Mouse (Mus musculus): ENCODE measurements around the gene Taar7e. TPM values are rescaled to one million over a fixed set of nuclear protein-coding genes. Genes with fewer than 3 reads are reported as not detected.

Taar7e gene
- polyA plus RNA-seq, 2 experiments = not detected

DNA sequence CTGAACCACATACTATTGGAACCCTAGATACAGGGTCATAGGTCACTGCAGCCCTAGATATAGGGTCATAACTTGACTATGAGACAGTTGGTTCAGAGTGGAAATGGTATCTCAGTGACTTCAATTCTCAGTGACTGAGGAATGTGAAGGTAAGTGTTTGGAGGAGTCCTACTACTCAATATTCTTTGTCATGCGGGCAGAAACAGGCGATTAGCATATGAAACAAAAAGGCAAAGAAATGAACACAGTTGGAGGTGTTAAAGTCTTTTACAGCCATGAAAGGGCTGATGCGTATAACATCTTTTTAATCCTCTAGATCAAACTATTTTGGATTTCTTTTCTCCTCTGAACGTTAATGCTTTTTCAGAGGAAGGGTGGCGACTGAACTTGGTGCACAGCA, 48.5 kb downstream of the Taar7e start:
- H3K36me3 ChIP-seq (replicated peaks; ENCODE audit: control insufficient read depth, insufficient read depth, low read depth) = no peaks in the 10 kb centered on the region
- H3K4me2 ChIP-seq (ENCODE audit: low read depth) = no peak overlapping the region
- H3K27ac ChIP-seq = no peak overlapping the region
- ATAC-seq (ENCODE audit: insufficient read depth) = no peak
- H3K9me3 ChIP-seq (ENCODE audit: control insufficient read depth, low read length) = no peaks in the 10 kb centered on the region
- no peaks in the 10 kb centered on the region for H3K27me3 ChIP-seq (ENCODE audit: control insufficient read depth, insufficient read depth, low read length)
- DNase-seq (ENCODE audit: low read depth in 3 of 3, low spot score in 3 of 3) = no peak
- WGBS (ENCODE audit: insufficient replicate concordance) = 60% methylated on average over 5 of the region's 5 CpGs
- H3K4me3 ChIP-seq (ENCODE audit: insufficient read depth in 1 of 2, low read depth in 2 of 2, low read length in 2 of 2) = no peak overlapping the region
- peaks cover 0 to 9% of the 10 kb centered on the region in 2 experiments; a peak in 2 of 4 replicates for H3K4me1 ChIP-seq (replicated peaks; ENCODE audit: control insufficient read depth in 2 of 2, insufficient read depth in 2 of 2, low read length in 1 of 2)
- TF ChIP-seq CTCF (IDR thresholded peaks at IDR 0.05; ENCODE audit: low read depth) = no peak
- TF ChIP-seq EP300 (IDR thresholded peaks at IDR 0.05; ENCODE audit: low read depth) = no peak
- H3K9ac ChIP-seq (replicated peaks) = no peak overlapping the region

DNA sequence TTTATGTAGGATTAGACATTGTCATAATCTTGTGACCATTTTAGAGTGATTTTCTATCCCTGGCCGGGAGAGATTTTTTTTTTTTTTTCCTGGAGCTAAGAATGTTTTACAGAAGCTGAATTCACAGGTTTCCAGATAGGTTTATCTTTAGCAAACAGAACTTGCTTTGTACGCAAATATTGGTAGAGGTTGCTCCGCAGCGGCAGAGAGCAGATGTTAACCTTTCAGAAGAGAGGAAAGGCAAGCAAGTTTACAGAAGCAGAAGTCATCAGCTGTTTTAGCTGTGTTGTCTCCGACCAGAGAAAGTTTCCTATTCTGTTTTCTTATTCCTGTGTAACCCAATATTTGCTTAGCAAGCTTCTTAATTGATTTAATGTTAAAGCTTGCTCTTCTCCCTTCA, 49.1 kb downstream of the Taar7e start:
- Histone ChIP-seq H3K9me3 (ENCODE audit: control insufficient read depth, low read length) (no peaks in the 10 kb centered on the region), H3K4me2 (ENCODE audit: low read depth) (no peak overlapping the region), H3K27me3 (ENCODE audit: control insufficient read depth, insufficient read depth, low read length) (no peaks in the 10 kb centered on the region), H3K36me3 (replicated peaks; ENCODE audit: control insufficient read depth, insufficient read depth, low read depth) (no peaks in the 10 kb centered on the region), H3K4me3 (ENCODE audit: insufficient read depth in 1 of 2, low read depth in 2 of 2, low read length in 2 of 2) (no peak overlapping the region), H3K4me1 (replicated peaks; ENCODE audit: control insufficient read depth in 2 of 2, insufficient read depth in 2 of 2, low read length in 1 of 2) (peaks cover 0 to 9% of the 10 kb centered on the region in 2 experiments; a peak in 2 of 4 replicates), H3K9ac (replicated peaks) (no peak overlapping the region), H3K27ac (no peak overlapping the region)
- DNase-seq (ENCODE audit: low read depth in 3 of 3, low spot score in 3 of 3) (no peak), ATAC-seq (ENCODE audit: insufficient read depth) (no peak)
- WGBS (ENCODE audit: insufficient replicate concordance) = 34% methylated on average over 5 of the region's 5 CpGs
- TF ChIP-seq EP300 (IDR thresholded peaks at IDR 0.05; ENCODE audit: low read depth) = no peak
- TF ChIP-seq CTCF (IDR thresholded peaks at IDR 0.05; ENCODE audit: low read depth) = no peak

DNA sequence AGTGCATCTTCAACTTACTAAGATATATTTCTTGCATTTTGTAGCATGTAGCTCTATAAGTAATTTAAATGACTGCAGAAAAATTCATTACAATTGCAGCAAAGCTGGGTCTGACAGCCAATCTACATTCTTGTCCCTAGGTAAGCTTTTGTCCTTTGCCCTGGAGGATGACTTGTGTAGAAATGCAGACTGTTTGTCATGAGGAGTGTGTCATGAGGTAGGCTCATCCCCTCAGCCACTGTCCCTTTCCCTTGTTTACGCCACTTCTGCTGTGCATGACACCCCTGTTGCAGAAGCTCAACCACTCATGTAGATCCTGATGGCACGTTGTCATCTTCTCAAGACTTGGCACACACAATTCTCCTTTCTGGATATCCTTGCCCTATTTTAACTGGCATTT, 49.8 kb downstream of the Taar7e start:
- ATAC-seq (ENCODE audit: insufficient read depth) (no peak), DNase-seq (ENCODE audit: low read depth in 3 of 3, low spot score in 3 of 3) (no peak)
- Histone ChIP-seq H3K9me3 (ENCODE audit: control insufficient read depth, low read length) (no peaks in the 10 kb centered on the region), H3K36me3 (replicated peaks; ENCODE audit: control insufficient read depth, insufficient read depth, low read depth) (no peaks in the 10 kb centered on the region), H3K4me2 (ENCODE audit: low read depth) (no peak overlapping the region), H3K27ac (no peak overlapping the region), H3K4me3 (ENCODE audit: insufficient read depth in 1 of 2, low read depth in 2 of 2, low read length in 2 of 2) (no peak overlapping the region), H3K27me3 (ENCODE audit: control insufficient read depth, insufficient read depth, low read length) (no peaks in the 10 kb centered on the region), H3K4me1 (replicated peaks; ENCODE audit: control insufficient read depth in 2 of 2, insufficient read depth in 2 of 2, low read length in 1 of 2) (peaks cover 0 to 9% of the 10 kb centered on the region in 2 experiments; a peak in 2 of 4 replicates), H3K9ac (replicated peaks) (no peak overlapping the region)
- TF ChIP-seq EP300 (IDR thresholded peaks at IDR 0.05; ENCODE audit: low read depth) (no peak), CTCF (IDR thresholded peaks at IDR 0.05; ENCODE audit: low read depth) (no peak)
- WGBS (ENCODE audit: insufficient replicate concordance) = 51% methylated on average over 2 of the region's 2 CpGs

Other genes starting within 250 kb of the Taar7e start
- gene Slc18b1, start 240.6 kb upstream of the Taar7e start, polyA plus RNA-seq (2012; rRNA removed) = 1.9 TPM in 2 replicates
- gene Slc18b1, start 240.6 kb upstream of the Taar7e start, polyA plus RNA-seq (2014; fragmentation: Nextera tagmentation; extraction: Ambion mirVana) = 1.8 and 2.2 TPM in 2 replicates
- 0.34 and 0.59 TPM in 2 replicates for gene Vnn3, start 186.2 kb upstream of the Taar7e start, polyA plus RNA-seq (2012; rRNA removed)
- gene Vnn3, start 186.2 kb upstream of the Taar7e start, polyA plus RNA-seq (2014; fragmentation: Nextera tagmentation; extraction: Ambion mirVana) = 0.86 and 1.1 TPM in 2 replicates
- 0.76 and 1.2 TPM in 2 replicates for gene Vnn1, start 142.9 kb upstream of the Taar7e start, polyA plus RNA-seq (2012; rRNA removed)
- 1.2 and 1.7 TPM in 2 replicates for gene Vnn1, start 142.9 kb upstream of the Taar7e start, polyA plus RNA-seq (2014; fragmentation: Nextera tagmentation; extraction: Ambion mirVana)
- not detected in 2 replicates for gene Taar1, start 117.3 kb upstream of the Taar7e start, polyA plus RNA-seq (2012; rRNA removed)
- not detected in 2 replicates for gene Taar1, start 117.3 kb upstream of the Taar7e start, polyA plus RNA-seq (2014; fragmentation: Nextera tagmentation; extraction: Ambion mirVana)
- gene Taar2, start 99.0 kb upstream of the Taar7e start, polyA plus RNA-seq (2012; rRNA removed) = not detected in 2 replicates
- not detected in 2 replicates for gene Taar2, start 99.0 kb upstream of the Taar7e start, polyA plus RNA-seq (2014; fragmentation: Nextera tagmentation; extraction: Ambion mirVana)
- not detected in 2 replicates for gene Taar3, start 88.1 kb upstream of the Taar7e start, polyA plus RNA-seq (2012; rRNA removed)
- gene Taar3, start 88.1 kb upstream of the Taar7e start, polyA plus RNA-seq (2014; fragmentation: Nextera tagmentation; extraction: Ambion mirVana) = not detected in 2 replicates
- gene Taar4, start 77.1 kb upstream of the Taar7e start, polyA plus RNA-seq (2012; rRNA removed) = not detected in 2 replicates
- not detected in 2 replicates for gene Taar4, start 77.1 kb upstream of the Taar7e start, polyA plus RNA-seq (2014; fragmentation: Nextera tagmentation; extraction: Ambion mirVana)
- gene Taar5, start 66.9 kb upstream of the Taar7e start, polyA plus RNA-seq (2012; rRNA removed) = not detected in 2 replicates
- gene Taar5, start 66.9 kb upstream of the Taar7e start, polyA plus RNA-seq (2014; fragmentation: Nextera tagmentation; extraction: Ambion mirVana) = not detected in 2 replicates
- not detected in 2 replicates for gene Taar6, start 52.0 kb upstream of the Taar7e start, polyA plus RNA-seq (2012; rRNA removed)
- not detected in 2 replicates for gene Taar6, start 52.0 kb upstream of the Taar7e start, polyA plus RNA-seq (2014; fragmentation: Nextera tagmentation; extraction: Ambion mirVana)
- not detected in 2 replicates for gene Taar7a, start 44.1 kb upstream of the Taar7e start, polyA plus RNA-seq (2012; rRNA removed)
- gene Taar7a, start 44.1 kb upstream of the Taar7e start, polyA plus RNA-seq (2014; fragmentation: Nextera tagmentation; extraction: Ambion mirVana) = not detected in 2 replicates
- not detected in 2 replicates for gene Taar7b, start 37.7 kb upstream of the Taar7e start, polyA plus RNA-seq (2012; rRNA removed)
- gene Taar7b, start 37.7 kb upstream of the Taar7e start, polyA plus RNA-seq (2014; fragmentation: Nextera tagmentation; extraction: Ambion mirVana) = not detected in 2 replicates
- gene Taar7d, start 10.4 kb upstream of the Taar7e start, polyA plus RNA-seq (2012; rRNA removed) = 0.05 TPM in 1 of 2 replicates, not detected in the other
- not detected in 2 replicates for gene Taar7d, start 10.4 kb upstream of the Taar7e start, polyA plus RNA-seq (2014; fragmentation: Nextera tagmentation; extraction: Ambion mirVana)
- not detected in 2 replicates for gene Taar7f, start 11.9 kb downstream of the Taar7e start, polyA plus RNA-seq (2012; rRNA removed)
- not detected in 2 replicates for gene Taar7f, start 11.9 kb downstream of the Taar7e start, polyA plus RNA-seq (2014; fragmentation: Nextera tagmentation; extraction: Ambion mirVana)
- not detected in 2 replicates for gene Taar8a, start 38.9 kb downstream of the Taar7e start, polyA plus RNA-seq (2012; rRNA removed)
- gene Taar8a, start 38.9 kb downstream of the Taar7e start, polyA plus RNA-seq (2014; fragmentation: Nextera tagmentation; extraction: Ambion mirVana) = not detected in 2 replicates
- not detected in 2 replicates for gene Taar8b, start 54.7 kb downstream of the Taar7e start, polyA plus RNA-seq (2012; rRNA removed)
- not detected in 2 replicates for gene Taar8b, start 54.7 kb downstream of the Taar7e start, polyA plus RNA-seq (2014; fragmentation: Nextera tagmentation; extraction: Ambion mirVana)
- gene Taar8c, start 64.3 kb downstream of the Taar7e start, polyA plus RNA-seq (2012; rRNA removed) = not detected in 2 replicates
- gene Taar8c, start 64.3 kb downstream of the Taar7e start, polyA plus RNA-seq (2014; fragmentation: Nextera tagmentation; extraction: Ambion mirVana) = not detected in 2 replicates
- gene Taar9, start 71.9 kb downstream of the Taar7e start, polyA plus RNA-seq (2012; rRNA removed) = not detected in 2 replicates
- gene Taar9, start 71.9 kb downstream of the Taar7e start, polyA plus RNA-seq (2014; fragmentation: Nextera tagmentation; extraction: Ambion mirVana) = not detected in 2 replicates
- gene Stx7, start 111.7 kb downstream of the Taar7e start, polyA plus RNA-seq (2012; rRNA removed) = 8.9 and 20.3 TPM in 2 replicates
- gene Stx7, start 111.7 kb downstream of the Taar7e start, polyA plus RNA-seq (2014; fragmentation: Nextera tagmentation; extraction: Ambion mirVana) = 30.0 and 32.2 TPM in 2 replicates
- 0.08 and 0.12 TPM in 2 replicates for gene Moxd1, start 185.9 kb downstream of the Taar7e start, polyA plus RNA-seq (2012; rRNA removed)
- gene Moxd1, start 185.9 kb downstream of the Taar7e start, polyA plus RNA-seq (2014; fragmentation: Nextera tagmentation; extraction: Ambion mirVana) = 0.15 TPM in 1 of 2 replicates, not detected in the other